Mouse (Mus musculus): ENCODE data around the gene Utrn.
"Not testable (repeated sequence)": the region's sequence is repeated elsewhere in the genome, so short reads cannot be mapped to it uniquely, and the experiment has no call there.

The Utrn gene

GRCm38 (mm10) chr10:12690601-12691000, 178.6 kb downstream of the Utrn start:
- peak; percentile 9 for DNase-seq (ENCODE audit: low spot score)

- no peak for DNase-seq (ENCODE audit: low spot score)
Measured at GRCm38 (mm10) chr10:12685683-12686082, 183.5 kb downstream of the Utrn start.

DNA sequence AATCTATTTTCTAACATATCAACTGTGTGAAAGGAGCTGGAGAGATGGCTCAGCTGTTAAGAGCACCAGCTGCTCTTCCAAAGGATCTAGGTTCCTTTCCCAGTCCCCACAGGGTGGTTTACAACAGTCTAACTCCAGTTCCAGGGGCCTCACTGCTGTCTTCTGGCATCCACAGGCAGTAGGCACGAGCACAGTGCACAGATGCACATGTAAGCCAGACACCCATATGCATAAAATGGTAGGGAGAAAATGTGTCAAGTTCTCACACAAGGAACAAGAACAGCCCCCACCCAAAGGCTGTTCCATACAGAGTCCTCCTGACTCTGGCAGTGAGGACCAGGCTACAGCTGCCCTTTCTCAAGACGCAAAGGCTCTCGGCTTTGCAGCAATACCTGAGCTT, 185.1 kb downstream of the Utrn start:
- DNase-seq (ENCODE audit: low spot score) = no peak

DNA sequence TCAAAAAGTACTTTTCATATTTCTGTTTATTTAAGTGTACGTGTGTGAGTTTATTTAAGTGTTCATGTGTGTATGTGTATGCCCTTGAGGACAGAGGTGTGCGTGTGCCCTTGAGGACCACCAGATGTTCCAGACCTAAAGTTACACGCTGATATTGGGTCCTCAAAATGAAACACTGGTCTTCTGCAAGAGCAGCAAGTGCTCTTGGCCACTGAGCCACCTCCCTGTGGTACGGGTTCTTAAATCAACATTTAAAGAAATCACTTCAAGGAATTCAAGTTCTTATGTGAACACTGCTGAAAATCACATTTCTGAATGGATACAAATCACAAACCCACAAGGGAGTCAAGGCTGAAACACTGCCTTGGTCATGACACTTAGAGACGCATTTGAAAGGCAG, 195.9 kb downstream of the Utrn start:
- no peak for DNase-seq (ENCODE audit: low spot score)

GRCm38 (mm10) chr10:12671608-12672007, 197.6 kb downstream of the Utrn start:
- no peak for DNase-seq (ENCODE audit: low spot score)

- peak; percentile 10 for DNase-seq (ENCODE audit: low spot score)
Measured at GRCm38 (mm10) chr10:12662035-12662434, 207.1 kb downstream of the Utrn start.

GRCm38 (mm10) chr10:12658023-12658744, 211.0 kb downstream of the Utrn start:
- no peak for DNase-seq (ENCODE audit: low spot score)

GRCm38 (mm10) chr10:12652988-12653387, 216.2 kb downstream of the Utrn start:
- no peak for DNase-seq (ENCODE audit: low spot score)

GRCm38 (mm10) chr10:12646119-12646518, 223.0 kb downstream of the Utrn start:
- no peak for DNase-seq (ENCODE audit: low spot score)

- no peak for DNase-seq (ENCODE audit: low spot score)
Measured at GRCm38 (mm10) chr10:12643336-12643735, 225.8 kb downstream of the Utrn start.

GRCm38 (mm10) chr10:12639638-12640037, 229.5 kb downstream of the Utrn start:
- no peak for DNase-seq (ENCODE audit: low spot score)

GRCm38 (mm10) chr10:12633965-12634364, 235.2 kb downstream of the Utrn start:
- no peak for DNase-seq (ENCODE audit: low spot score)

DNA sequence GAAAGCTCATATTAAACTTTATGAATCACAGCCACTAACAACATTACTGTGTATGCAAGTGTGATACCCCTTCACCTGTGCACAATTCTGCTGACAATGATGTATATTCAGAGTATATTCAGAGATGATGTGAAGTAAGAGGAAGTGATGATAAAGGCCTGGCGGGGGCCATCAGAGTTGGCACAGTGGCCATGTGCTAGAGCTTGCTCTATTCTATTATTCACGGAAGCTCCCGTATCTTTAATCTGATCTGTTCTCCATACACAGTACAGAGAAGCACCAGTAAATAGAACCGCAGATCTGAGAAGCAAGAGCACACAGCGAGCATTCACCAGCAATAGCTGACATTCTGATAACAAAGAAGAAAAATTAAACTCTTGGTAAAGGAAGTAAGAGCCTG, 238.2 kb downstream of the Utrn start:
- DNase-seq (ENCODE audit: low spot score) = no peak

- DNase-seq (ENCODE audit: low spot score) = no peak
Measured at GRCm38 (mm10) chr10:12618397-12618796, 250.8 kb downstream of the Utrn start.

DNA sequence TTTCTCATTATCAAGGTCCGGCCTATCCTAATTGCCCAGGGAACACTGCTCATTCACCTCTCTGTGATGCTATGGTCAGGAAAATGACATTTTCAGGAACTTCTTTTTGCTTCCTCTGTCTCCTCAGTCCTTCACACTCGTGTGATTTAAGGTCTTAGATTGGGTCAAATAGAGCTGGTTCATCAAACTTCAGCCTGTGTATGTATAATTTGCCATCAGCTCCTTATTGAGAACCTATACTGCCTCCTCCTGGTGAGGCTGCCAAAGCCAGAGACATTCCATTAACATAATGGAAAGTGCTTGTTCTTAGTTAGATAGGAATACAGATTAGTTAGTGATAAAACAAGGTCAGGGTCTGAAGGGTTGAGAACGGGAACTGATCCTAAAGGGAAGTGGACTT, 253.4 kb downstream of the Utrn start:
- no peak for DNase-seq (ENCODE audit: low spot score)

DNA sequence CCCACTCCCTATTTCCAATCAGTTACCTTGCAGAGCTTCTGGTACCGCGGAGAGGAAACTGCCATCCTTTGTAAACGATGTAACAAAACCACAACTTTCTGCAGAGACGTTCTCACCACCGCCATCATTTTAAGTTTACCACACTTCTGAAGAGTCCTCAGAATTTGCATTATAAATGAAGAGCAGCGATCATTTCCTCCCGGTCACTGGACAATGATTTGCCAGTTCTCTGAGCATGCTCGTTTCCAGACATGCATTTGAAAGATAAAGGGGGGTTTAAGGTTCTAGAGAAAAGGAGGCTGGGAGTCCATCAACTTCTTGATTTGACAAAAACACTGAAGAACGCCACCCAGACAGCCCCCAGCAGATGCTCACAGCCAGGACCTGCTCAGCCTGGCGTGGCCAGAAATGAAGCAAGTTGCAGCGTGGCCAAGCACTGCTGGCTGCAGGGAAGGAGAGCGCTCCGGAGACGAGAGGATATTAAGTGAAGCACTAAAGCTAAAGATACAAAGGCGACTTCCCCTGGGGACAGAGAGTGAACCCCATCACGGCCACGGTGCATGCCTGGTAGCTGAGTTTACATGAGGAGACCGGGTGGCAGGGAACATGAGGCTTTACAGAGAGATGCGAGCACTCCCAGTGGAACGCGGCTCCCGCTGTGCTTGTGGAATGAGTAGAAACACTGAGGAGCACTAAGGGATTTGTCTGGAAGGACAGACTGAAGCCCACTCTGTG, 254.5 kb downstream of the Utrn start:
- DNase-seq (ENCODE audit: low spot score) = peak; percentile 6

DNA sequence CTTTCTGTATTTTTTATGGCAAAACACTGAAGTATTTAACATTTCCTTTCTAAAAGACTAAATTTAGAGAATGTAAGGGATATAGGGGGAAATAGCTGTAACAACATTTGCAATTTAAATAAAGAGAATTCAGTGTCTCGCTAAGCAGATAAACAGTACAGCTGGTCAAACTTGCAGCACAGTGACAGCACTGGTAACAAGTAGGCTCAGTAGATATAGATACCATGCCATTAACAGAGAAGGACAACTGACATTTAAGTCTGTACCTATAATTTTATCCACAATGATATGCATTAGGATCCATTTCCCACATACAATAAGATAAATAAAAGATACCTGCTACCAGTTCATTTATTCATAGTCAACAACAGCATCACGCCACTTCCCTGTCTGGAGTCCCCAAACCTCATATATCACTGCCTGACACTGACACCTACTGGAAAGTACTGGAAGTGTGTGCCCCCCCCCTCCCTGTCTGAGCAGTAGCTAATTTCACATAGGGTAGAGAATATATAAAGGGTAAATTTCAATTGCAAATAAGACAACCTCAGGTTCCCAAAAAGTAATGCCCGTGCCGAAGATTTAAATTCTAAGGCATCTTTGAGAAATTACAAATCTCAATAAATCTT, 256.8 kb downstream of the Utrn start:
- peak; percentile 11 for DNase-seq (ENCODE audit: low spot score)

DNA sequence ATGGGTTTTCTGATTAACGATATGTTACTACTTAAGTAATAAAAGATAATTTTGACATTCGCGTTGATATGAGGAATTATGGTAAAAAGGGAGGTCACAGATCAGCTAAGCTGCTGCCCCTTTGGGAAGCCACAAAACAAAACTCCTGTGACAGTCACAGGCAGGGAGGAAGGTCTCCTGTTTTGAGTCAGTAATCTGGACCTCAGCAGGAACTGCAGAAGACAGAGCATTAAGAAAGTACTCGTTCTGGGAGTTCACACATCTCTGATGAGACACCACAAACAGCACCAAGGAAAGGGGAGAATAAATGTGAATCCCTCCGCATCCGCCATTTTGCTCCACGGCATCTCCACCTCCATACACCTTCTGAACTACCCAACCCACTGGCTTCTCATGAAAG, 259.3 kb downstream of the Utrn start:
- DNase-seq (ENCODE audit: low spot score) = no peak

DNA sequence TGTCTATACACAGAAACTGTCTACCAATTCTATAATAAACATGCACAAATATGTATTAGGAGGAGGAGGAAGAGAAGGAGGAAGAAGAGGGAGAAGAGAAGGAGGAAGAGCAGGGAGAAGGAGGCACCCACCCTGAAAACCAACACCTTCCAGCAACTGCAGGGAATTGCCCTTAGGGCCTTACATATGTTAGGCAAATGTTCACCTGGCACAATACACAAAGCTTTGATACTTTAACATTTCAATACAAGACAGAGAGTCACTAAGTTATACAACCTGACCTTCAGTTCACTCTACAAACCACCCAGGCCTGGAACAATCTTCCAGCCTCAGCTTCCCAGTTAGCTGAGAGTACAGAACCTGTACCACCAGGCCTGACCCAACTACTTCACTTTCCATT, 260.5 kb downstream of the Utrn start:
- DNase-seq (ENCODE audit: low spot score) = no peak

DNA sequence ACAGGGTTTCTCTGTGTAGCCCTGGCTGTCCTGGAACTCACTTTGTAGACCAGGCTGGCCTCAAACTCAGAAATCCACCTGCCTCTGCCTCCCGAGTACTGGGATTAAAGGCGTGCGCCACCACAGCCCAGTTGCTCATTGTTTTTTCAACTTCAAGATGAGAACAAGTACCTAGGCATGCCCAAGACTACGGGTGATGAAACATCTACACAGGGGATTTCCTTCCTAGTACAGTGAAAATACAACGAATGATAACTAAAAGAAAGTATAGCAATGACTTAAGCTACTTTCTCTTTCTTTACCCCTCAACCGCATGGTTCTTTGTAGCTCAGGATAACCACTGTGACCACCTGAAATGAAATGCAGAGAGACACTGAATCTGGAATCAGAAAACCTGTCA, 262.0 kb downstream of the Utrn start:
- DNase-seq (ENCODE audit: low spot score) = not testable (repeated sequence)

GRCm38 (mm10) chr10:12595379-12595778, 273.8 kb downstream of the Utrn start:
- no peak for DNase-seq (ENCODE audit: low spot score)

- DNase-seq (ENCODE audit: low spot score) = no peak
Measured at GRCm38 (mm10) chr10:12594958-12595357, 274.2 kb downstream of the Utrn start.

DNA sequence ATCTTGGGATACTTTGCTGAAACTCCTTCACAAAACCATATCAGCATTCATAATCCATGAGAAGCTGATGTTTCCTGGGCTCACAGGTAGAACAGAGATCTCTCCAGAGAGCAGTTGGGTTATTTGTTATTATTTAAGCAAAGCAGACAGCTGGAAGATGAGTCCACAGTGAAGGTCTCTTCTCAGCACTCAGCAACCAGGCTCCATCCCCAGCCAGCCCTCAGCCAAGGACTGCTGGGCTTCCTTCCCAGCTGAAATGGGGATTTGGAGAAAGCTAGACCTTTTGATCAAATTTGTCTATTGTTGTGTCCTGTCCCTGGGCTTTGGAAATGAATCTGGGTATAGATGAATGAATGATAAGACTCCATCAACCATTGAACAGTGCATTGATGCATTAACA, 276.1 kb downstream of the Utrn start:
- DNase-seq (ENCODE audit: low spot score) = no peak
